Mouse (Mus musculus) midbrain, embryonic 10.5 days (tissue): ENCODE results near the gene Mkrn2os. TPM values are rescaled to one million over a fixed set of nuclear protein-coding genes. Genes with fewer than 3 reads are reported as not detected.

ENCODE experiments used
- DNase-seq: peaks from one replicate; pipeline ENCODE4 v3.0.0-alpha.2; 2017; ENCODE audit warnings: low spot score
- H3K27ac ChIP-seq: fragments of 300-500 bp; sonication (generic); replicated peaks from 2 replicates; pipeline ENCODE4 v1.5.1; 2016; ENCODE audit warnings: mild to moderate bottlenecking
- H3K27me3 ChIP-seq: fragments of 300-500 bp; sonication (generic); 2 replicates; pipeline ENCODE4 v1.6.1; 2016; ENCODE audit warnings: low read depth, mild to moderate bottlenecking; ENCODE audit not compliant: poor library complexity, severe bottlenecking
- H3K36me3 ChIP-seq: fragments of 300-500 bp; sonication (generic); 2 replicates; pipeline ENCODE4 v1.6.1; 2016; ENCODE audit warnings: mild to moderate bottlenecking, moderate library complexity
- H3K4me1 ChIP-seq: fragments of 300-500 bp; sonication (generic); 2 replicates; pipeline ENCODE4 v1.6.1; 2016
- H3K4me3 ChIP-seq: fragments of 300-500 bp; sonication (generic); 2 replicates; pipeline ENCODE4 v1.5.1; 2016; ENCODE audit warnings: mild to moderate bottlenecking, moderate library complexity
- H3K9me3 ChIP-seq: fragments of 300-500 bp; sonication (generic); replicated peaks from 2 replicates; pipeline ENCODE4 v1.6.1; 2016; ENCODE audit warnings: mild to moderate bottlenecking
- WGBS: fragments of 180-500 bp; shearing (Covaris S2); methylation state at CpG from one replicate; pipeline ENCODE4 v1.1.7; 2016; 5-methylcytosine and 5-hydroxymethylcytosine counted together
- polyA plus RNA-seq: library from polyadenylated mRNA; unstranded; fragments of >200 nt; fragmentation: Nextera tagmentation; extraction: Ambion mirVana; gene quantifications from 2 replicates; pipeline ENCODE4 v1.2.1, GENCODE M21; 2016

Gene Mkrn2os
- polyA plus RNA-seq, 1 experiment from 2014 or later: 0.15 TPM

DNA sequence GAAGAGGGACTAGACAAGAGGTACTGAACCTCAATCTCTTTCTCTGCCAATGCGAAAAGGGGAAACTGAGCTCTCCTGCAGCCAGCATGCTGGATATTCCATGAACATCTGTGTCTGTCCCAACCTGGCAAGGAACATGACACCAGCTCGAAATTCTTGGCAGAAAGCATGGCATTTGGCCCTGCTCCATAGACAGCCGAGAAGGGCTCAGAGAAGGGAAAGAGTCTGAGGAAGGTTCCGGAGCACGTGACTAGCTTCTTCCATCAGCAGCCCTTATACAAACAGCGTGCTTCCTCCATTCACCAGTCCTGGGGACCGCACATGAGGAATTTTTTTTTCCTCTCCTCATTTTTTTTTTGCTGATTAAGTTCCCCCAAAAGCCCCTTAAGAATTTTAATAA, 57.8 kb downstream of the Mkrn2os start:
- 80% methylated on average over 7 of the region's 7 CpGs for WGBS
- Histone ChIP-seq H3K4me1 (peaks cover 3% of the 10 kb centered on the region; the same call in 1 of the 2 replicates), H3K4me3 (no peak overlapping the region), H3K27me3 (no peaks in the 10 kb centered on the region), H3K27ac (no peak overlapping the region), H3K36me3 (no peaks in the 10 kb centered on the region), H3K9me3 (no peaks in the 10 kb centered on the region)
- DNase-seq: no peak

Other genes starting within 250 kb of the Mkrn2os start
- 0.06 TPM in 1 of 2 replicates, not detected in the other for gene Pparg, start 231.6 kb downstream of the Mkrn2os start, polyA plus RNA-seq
- 36.0 and 37.5 TPM in 2 replicates for gene Tsen2, start 47.9 kb downstream of the Mkrn2os start, polyA plus RNA-seq
- 25.7 and 30.0 TPM in 2 replicates for gene Mkrn2, start 9.3 kb upstream of the Mkrn2os start, polyA plus RNA-seq
- 114 and 123 TPM in 2 replicates for gene Raf1, start 84.1 kb upstream of the Mkrn2os start, polyA plus RNA-seq
- gene Tmem40, start 169.8 kb upstream of the Mkrn2os start, polyA plus RNA-seq: 1.6 and 1.9 TPM in 2 replicates
- gene Cand2, start 182.0 kb upstream of the Mkrn2os start, polyA plus RNA-seq: 56.3 and 57.3 TPM in 2 replicates
- 1,558 and 1,869 TPM in 2 replicates for gene Rpl32, start 216.2 kb upstream of the Mkrn2os start, polyA plus RNA-seq
- gene Efcab12, start 245.8 kb upstream of the Mkrn2os start, polyA plus RNA-seq: 1.7 and 2.2 TPM in 2 replicates